Mouse (Mus musculus) embryo, embryonic 10.5 days (tissue): ENCODE measurements around the gene Csrnp3.

ENCODE experiments used
- DNase-seq: peaks from one replicate; pipeline ENCODE4 v3.0.0-alpha.2; 2015; ENCODE audit warnings: low spot score

Csrnp3 gene

GRCm38 (mm10) chr2:65953726-65954340, 108.3 kb downstream of the Csrnp3 start:
- DNase-seq = no peak

DNA sequence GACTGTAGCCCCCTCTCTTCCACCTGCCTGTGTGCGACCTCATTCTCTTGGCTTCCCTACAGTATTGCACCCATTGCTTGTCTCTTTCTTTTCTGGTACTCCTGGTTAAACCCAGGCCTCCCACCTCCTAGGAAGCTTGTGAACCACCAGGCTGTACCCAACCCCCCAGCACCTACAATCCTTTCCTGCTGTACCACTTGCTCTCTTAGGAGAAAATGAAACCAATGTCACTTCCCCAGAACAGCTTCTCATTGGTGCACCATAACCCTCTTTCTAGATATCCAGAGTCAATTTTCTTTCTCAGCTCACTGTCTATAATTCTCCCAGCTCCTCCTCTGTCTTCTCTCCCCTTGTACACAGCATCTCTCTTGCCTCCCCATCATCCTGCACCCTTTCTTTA, 110.2 kb downstream of the Csrnp3 start:
- DNase-seq = no peak

DNA sequence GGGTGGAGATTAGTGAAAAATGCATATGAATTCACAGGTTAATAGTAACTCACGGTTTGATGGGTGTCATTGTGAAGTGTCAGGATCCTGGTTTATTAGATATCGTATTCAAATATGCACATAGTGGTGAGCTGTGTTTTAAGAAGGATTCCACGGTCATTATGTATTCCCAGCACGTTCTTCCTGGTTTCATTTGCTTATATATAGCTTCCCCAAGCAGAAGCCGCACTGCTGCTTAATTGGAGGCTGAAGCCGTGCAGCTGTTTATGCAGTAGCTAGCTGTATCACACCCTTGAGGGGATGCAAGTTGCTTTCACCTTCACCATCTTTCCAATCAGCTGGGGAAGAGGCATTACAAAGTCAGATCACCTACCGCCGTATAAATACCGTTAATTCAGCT, 111.2 kb downstream of the Csrnp3 start:
- DNase-seq = no peak

- DNase-seq = no peak
These were observed 117.9 kb downstream of the Csrnp3 start for GRCm38 (mm10) chr2:65963420-65963819.

- no peak for DNase-seq
These were observed 123.2 kb downstream of the Csrnp3 start for GRCm38 (mm10) chr2:65968810-65969209.

GRCm38 (mm10) chr2:65973907-65974306, 128.3 kb downstream of the Csrnp3 start:
- no peak for DNase-seq

GRCm38 (mm10) chr2:65975383-65975782, 129.8 kb downstream of the Csrnp3 start:
- no peak for DNase-seq

- no peak for DNase-seq
These were observed 133.9 kb downstream of the Csrnp3 start for GRCm38 (mm10) chr2:65979338-65980053.

DNA sequence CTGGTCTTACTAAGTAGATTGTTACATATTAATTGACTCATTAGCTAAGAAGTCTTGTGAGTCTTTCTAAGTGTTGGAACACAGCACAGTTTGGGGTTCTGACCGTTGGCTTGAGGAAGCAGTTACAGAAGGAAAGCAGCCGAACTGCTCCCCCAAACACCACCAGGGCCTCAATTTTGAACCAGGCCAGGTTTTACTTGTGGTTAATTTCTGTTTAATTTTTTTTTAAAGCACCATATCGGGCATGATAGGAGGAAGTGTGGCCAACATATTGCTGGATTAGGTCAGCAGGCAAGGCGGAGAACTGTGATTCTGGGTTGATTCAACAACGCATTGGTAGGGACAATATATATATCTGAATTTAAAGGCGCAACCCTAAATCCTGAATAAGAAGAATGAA, 135.9 kb downstream of the Csrnp3 start:
- DNase-seq = no peak

GRCm38 (mm10) chr2:65981965-65982364, 136.4 kb downstream of the Csrnp3 start:
- peak; percentile 62 for DNase-seq

DNA sequence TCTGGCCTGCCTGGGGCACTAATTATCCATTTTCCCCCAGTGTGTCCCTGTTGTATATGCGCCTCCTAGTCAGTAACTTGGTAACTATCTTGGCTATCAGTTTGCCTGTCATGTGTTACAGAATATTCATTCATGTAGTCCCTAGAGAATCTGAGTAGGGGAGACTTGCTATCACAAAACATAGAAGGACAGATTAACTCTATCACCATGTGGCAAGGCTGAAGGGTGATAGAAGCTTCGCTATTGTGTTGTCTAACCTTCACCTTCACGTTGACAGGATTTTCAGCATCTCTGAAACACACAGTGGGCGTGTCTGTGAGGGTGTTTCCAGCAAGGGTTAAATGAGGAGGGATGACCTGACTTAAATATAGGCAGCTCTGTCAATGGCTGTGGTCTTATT, 140.1 kb downstream of the Csrnp3 start:
- no peak for DNase-seq

GRCm38 (mm10) chr2:65987069-65987468, 141.5 kb downstream of the Csrnp3 start:
- DNase-seq = no peak

DNA sequence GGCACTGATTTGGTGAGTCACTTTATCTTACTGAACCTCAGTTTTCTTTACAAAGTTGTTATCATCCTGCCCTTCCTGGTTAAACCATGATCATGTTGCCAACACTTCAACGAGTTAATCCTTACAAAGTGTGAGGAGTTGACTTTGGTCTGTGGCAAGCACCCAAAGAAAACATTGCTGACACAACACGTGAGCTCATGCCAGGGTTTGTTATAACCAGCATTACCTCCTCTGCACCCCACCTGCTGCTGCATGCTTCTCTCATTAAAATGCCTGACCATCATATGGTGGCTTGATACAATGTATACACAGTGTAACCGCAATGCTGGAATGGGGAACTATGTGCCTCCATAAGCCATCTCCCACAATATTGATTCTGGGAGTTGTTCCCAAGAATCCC, 142.0 kb downstream of the Csrnp3 start:
- DNase-seq = no peak

DNA sequence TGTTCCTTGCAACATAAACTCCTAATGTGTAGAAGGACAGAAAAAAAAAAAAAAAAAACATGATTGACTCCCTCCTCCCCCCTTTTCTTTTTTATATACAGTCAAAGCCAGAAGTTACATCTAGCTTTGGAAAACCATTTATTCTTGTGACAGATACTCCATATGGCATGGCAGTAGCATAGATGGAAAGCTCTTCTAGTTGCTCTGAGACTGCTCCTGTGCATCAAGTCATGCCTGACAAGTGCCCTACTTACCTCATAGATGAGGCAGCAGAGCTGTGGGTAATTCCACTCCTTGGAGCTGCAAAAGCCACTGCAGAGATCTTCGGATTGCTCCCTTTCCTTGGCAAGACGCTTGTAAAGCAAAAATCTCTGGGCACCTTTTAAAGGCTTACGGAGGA, 143.2 kb downstream of the Csrnp3 start:
- no peak for DNase-seq

GRCm38 (mm10) chr2:65990108-65990507, 144.5 kb downstream of the Csrnp3 start:
- DNase-seq = no peak

- no peak for DNase-seq
These were observed 145.2 kb downstream of the Csrnp3 start for GRCm38 (mm10) chr2:65990754-65991153.

DNA sequence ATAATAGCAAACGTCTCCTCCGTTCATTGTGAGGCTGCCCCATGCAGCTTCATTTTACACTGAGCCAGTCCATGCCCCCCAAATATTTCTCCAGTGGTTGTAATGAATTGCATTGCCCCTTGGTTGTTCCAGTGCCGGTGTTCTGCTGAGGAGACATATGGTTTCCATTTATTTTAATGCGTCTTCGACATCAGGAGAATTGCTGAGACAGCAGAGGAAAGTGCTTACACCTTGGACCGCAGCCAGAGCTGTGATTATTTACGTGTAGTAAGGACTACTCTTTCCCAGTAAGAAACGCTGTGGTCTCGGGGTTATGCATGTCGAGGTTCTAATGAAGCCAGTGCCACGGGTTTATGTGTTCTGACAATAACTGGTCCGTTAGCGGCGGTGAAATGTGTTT, 147.8 kb downstream of the Csrnp3 start:
- peak; percentile 59 for DNase-seq

DNA sequence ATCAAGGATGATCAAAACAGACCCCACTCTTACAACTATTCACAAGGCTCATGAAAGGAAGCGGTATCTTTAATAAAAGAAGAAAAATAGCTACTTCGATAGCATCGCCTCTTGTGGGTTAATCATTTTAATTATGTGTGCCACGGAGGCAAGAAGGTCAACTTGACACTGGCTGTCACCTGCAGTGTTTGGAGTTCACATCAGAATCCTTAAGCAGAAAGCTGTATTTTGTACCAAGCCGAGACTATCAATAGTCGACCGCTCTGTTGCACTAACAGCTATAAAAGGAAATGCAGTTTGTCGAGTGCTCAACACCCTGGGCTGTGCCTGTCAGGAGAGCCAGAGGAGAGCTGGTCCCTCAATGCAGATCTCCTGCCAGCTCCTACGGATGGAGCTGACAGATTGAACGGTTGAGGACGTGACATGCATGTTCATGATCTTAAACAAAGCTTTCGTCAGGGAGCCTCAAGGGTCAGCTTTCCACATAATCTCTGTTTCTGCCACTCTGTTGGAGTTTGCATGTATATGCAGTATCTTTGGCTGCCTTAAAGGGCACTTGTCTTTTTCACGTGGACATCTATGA, 149.4 kb downstream of the Csrnp3 start:
- DNase-seq = peak; percentile 68

DNA sequence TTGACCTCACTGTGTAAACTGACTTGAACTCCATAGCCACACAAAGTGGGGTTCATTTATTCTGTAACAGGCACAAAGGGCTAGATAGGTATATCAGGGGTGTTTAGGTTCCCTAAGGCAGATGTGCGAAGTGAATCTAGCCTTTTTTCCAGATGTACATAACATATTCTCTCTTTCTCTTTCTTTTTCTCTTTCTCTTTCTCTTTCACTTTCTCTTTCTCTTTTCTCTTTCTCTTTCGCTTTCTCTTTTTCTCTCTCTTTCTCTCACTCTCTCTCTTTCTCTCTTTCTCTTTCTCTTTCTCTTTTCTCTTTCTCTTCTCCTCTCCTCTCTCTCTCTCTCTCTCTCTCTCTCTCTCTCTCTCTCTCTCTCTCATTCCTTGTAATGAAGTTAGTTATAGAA, 153.2 kb downstream of the Csrnp3 start:
- DNase-seq = no peak

DNA sequence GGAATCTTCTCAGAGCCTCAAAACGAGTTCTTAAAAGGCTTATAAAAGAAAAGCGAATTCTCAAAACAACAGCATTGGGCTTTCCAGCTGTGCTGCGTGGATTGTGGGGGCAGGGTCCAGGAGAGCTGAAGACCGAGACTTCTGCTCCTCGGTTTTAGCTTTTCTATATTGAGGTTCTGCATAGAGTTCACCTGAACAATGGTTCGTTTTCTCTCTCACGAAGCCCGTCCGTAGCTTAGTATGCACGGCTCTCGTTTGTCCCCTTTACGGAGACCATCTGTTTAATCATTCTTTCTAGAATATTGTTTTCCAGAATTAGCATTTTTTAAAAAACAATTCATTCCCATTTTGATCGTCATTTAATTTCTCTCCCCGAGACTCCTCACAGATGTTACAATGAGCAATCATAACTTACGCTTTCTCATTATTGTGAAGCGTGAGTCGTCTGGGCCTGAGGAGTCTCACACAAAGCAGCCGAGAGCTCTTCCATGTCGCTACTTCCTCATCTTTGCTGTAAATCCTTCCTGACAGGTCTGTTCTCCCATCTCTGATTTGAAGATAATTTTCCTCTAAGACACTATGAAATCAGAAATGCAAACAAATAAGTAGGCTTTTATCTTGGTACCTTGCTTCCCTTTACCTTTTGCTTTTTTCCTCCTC, 163.6 kb downstream of the Csrnp3 start:
- no peak for DNase-seq

DNA sequence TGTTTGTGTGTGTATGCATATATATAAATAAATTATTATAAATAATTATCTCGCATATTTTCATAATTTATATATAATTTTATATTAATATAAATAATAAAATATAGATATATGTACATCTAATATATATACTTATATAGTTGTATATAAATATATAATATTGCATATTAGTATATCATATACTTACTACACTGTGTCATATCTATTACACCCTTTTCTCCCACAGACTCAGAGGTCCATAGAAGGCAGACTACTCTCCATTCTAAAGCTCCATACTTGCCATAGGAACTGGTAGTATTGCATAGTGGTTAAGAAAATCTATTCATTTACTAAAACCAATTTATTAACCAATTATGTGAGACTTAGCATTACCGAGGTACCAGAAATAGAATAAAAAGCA, 164.1 kb downstream of the Csrnp3 start:
- DNase-seq = no peak

- DNase-seq = no peak
These were observed 173.1 kb downstream of the Csrnp3 start for GRCm38 (mm10) chr2:66018711-66019110.

GRCm38 (mm10) chr2:66019235-66019634, 173.7 kb downstream of the Csrnp3 start:
- DNase-seq = no peak
